Mouse (Mus musculus): ENCODE measurements around the gene Lypla2. TPM values are rescaled to one million over a fixed set of nuclear protein-coding genes. Genes with fewer than 3 reads are reported as not detected.

The Lypla2 gene
- polyA plus RNA-seq, 1 experiment from 2014 or later, result 115 TPM

DNA sequence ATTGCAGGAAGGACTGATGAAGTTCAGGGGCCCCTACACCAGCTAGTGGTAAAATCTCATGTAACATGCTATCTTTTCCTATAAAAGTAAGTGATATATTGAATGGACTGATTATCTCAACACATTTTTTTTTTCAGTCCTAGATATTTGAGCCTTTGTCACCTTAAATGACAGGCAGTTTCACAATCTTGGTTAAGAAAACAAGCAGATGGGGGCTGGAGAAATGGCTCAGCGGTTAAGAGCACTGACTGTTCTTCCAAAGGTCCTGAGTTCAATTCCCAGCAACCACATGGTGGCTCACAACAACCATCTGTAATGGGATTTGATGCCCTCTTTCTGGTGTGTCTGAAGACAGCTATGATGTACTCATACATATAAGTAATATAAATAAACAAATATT, 50.2 kb downstream of the Lypla2 start:
- H3K27me3 ChIP-seq (replicated peaks; ENCODE audit: insufficient read depth, low read length), result no peaks in the 10 kb centered on the region
- H3K4me3 ChIP-seq (ENCODE audit: low read depth, low read length), result peak overlapping the region; percentile 80; the same call in 1 of the 2 replicates
- no peak overlapping the region for H3K27ac ChIP-seq (ENCODE audit: low read length)
- ATAC-seq (no peak), DNase-seq (ENCODE audit: low spot score) (no peak)
- no peak overlapping the region for H3K9ac ChIP-seq (replicated peaks; ENCODE audit: low read depth)
- peaks cover 13% of the 10 kb centered on the region; the same call in 1 of the 2 replicates for H3K36me3 ChIP-seq (ENCODE audit: insufficient read depth, low read length)
- TF ChIP-seq EP300 (IDR thresholded peaks at IDR 0.05) (no peak), CTCF (IDR thresholded peaks at IDR 0.05) (no peak)
- no peaks in the 10 kb centered on the region for H3K9me3 ChIP-seq (ENCODE audit: low read length)
- H3K4me1 ChIP-seq (ENCODE audit: insufficient read depth, low read depth, low read length), result peaks cover 4% of the 10 kb centered on the region; the same call in 1 of the 2 replicates
- 61% methylated on average over 1 of the region's 1 CpGs for WGBS
- peak overlapping the region; percentile 93 for H3K4me2 ChIP-seq (replicated peaks; ENCODE audit: low read depth, low read length)

DNA sequence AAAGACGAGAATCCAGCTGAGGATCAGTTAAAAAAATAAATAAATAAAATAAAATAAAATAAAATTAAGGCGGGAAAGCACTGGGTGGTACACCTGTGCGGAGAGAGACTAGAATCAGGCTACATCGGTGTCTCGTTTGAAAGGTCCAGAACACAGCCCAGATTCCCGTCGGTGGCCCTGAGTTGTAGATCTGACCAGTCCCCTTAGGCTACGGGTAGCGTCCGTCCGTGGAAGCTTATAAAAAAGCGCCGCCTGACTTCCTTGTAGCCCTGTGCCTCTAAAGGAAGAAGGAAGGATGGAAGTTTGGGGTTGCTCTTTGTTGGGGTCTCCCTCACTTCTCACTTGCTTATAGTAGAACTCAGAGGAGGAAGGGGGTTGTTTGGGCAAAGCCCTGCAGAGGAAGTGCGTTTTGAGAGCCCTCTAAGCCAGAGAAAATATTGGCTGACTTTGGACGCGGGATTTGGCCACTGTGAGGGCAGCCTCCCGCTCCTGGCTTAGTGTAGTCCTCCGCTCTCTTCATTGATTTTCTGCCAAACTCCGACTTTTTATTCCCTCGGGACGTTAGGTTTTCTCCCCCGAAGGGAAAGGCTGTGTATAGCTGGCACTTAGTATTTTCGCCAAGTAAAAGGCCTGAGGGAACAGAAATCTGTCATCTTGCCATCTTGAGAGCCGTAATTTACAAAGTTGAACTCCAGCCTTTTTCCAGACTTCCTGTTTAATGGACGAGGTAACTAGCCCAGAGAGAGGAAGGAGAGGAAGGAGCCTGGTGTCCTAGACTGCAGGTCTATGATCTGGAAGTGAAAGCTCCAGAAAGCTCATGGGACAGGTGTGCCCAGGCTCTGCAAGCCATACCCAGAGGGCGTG, 50.9 kb downstream of the Lypla2 start:
- ATAC-seq (no peak), DNase-seq (ENCODE audit: low spot score) (peak; percentile 57)
- H3K9me3 ChIP-seq (ENCODE audit: low read length), result no peaks in the 10 kb centered on the region
- peaks cover 10% of the 10 kb centered on the region; the same call in 1 of the 2 replicates for H3K36me3 ChIP-seq (ENCODE audit: insufficient read depth, low read length)
- 2% methylated on average over 26 of the region's 26 CpGs for WGBS
- H3K4me1 ChIP-seq (ENCODE audit: insufficient read depth, low read depth, low read length), result peaks cover 4% of the 10 kb centered on the region; the same call in 1 of the 2 replicates
- H3K4me3 ChIP-seq (ENCODE audit: low read depth, low read length), result peak overlapping the region; percentile 80
- H3K27ac ChIP-seq (ENCODE audit: low read length), result peak overlapping the region; percentile 63
- H3K27me3 ChIP-seq (replicated peaks; ENCODE audit: insufficient read depth, low read length), result no peaks in the 10 kb centered on the region
- peak overlapping the region; percentile 93 for H3K4me2 ChIP-seq (replicated peaks; ENCODE audit: low read depth, low read length)
- peak overlapping the region; percentile 59 for H3K9ac ChIP-seq (replicated peaks; ENCODE audit: low read depth)
- no peak for TF ChIP-seq CTCF (IDR thresholded peaks at IDR 0.05)
- TF ChIP-seq EP300 (IDR thresholded peaks at IDR 0.05), result no peak

DNA sequence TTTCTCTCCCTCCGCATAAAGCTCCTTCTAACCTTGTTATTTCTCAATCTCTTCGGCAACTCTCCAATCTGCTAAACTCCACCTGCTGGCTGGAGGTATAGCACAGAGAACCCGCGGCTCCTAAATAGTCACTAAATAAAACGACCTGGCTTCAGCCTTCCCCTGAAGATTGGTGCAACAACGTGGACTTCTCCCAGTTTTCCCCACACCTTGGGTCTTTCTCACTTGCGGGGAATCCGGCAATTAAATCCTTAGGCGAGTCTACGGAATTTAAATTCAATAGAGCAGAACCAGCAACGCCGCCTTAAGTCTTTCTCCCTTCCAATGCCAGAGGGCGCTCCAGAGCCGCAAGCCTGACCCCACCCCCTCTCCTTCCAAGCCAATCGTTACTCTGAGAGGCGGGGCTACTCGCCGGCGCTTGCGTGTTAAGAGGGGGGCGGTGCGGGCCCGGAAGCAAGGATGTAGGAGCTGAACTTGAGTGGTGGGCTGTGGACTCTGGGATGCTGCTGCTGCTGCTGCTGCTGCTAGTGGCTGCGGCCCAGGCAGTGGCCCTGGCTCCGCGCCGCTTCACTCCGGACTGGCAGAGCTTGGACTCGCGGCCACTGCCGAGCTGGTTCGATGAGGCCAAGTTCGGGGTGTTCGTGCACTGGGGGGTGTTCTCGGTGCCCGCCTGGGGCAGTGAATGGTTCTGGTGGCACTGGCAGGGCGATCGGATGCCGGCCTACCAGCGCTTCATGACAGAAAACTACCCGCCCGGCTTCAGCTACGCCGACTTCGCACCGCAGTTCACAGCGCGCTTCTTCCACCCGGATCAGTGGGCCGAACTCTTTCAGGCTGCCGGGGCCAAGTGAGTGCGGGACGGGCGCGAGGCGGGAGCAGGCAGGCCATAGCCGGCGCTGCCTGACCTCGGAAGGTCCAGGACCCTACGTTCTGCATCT, 51.9 kb downstream of the Lypla2 start, which contains the start of gene Fuca1:
Gene Fuca1 (plus strand): TSS at position 432 of the 938 bp plus-strand sequence.
- no peaks in the 10 kb centered on the region for H3K27me3 ChIP-seq (replicated peaks; ENCODE audit: insufficient read depth, low read length)
- H3K9me3 ChIP-seq (ENCODE audit: low read length), result no peaks in the 10 kb centered on the region
- DNase-seq (ENCODE audit: low spot score) (peak; percentile 98), ATAC-seq (peak; percentile 96)
- peak within 1 kb of the TSS; percentile 93 for H3K4me2 ChIP-seq (replicated peaks; ENCODE audit: low read depth, low read length)
- H3K36me3 ChIP-seq (ENCODE audit: insufficient read depth, low read length), result 0 out of 2 replicates have a peak, but pooled peaks cover 3% of the 10 kb centered on the region
- H3K27ac ChIP-seq (ENCODE audit: low read length), result peak within 1 kb of the TSS; percentile 63
- TF ChIP-seq CTCF (IDR thresholded peaks at IDR 0.05), result peak; percentile 76
- TF ChIP-seq EP300 (IDR thresholded peaks at IDR 0.05), result peak; percentile 29; the same call in 1 of the 2 replicates
- 1% methylated on average over 59 of the region's 60 CpGs for WGBS
- peak within 1 kb of the TSS; percentile 80 for H3K4me3 ChIP-seq (ENCODE audit: low read depth, low read length)
- peaks cover 4% of the 10 kb centered on the region; the same call in 1 of the 2 replicates for H3K4me1 ChIP-seq (ENCODE audit: insufficient read depth, low read depth, low read length)
- peak within 1 kb of the TSS; percentile 59 for H3K9ac ChIP-seq (replicated peaks; ENCODE audit: low read depth)

DNA sequence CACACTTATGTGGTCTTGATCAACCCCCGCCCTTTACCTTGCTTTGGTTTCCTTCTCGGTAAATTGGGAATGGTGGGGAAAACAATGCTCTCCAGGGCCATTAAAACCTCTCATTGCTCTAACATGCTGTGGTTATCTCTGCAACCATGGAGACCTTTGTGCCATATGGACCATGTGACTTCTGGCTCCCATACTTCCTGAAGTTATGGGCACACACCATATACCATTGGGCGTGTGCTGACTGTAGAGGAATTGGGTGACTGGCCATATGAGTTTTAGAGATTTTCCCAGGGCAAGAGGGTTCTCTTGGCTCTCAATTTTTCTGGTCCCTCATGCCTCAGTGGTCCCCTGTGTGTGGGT, 53.2 kb downstream of the Lypla2 start:
- no peak overlapping the region for H3K9ac ChIP-seq (replicated peaks; ENCODE audit: low read depth)
- H3K4me1 ChIP-seq (ENCODE audit: insufficient read depth, low read depth, low read length), result peaks cover 4% of the 10 kb centered on the region; the same call in 1 of the 2 replicates
- 68% methylated on average over 3 of the region's 3 CpGs for WGBS
- ATAC-seq (no peak), DNase-seq (ENCODE audit: low spot score) (no peak)
- H3K27me3 ChIP-seq (replicated peaks; ENCODE audit: insufficient read depth, low read length), result no peaks in the 10 kb centered on the region
- H3K27ac ChIP-seq (ENCODE audit: low read length), result peak overlapping the region; percentile 20; the same call in 1 of the 2 replicates
- no peaks in the 10 kb centered on the region for H3K36me3 ChIP-seq (ENCODE audit: insufficient read depth, low read length)
- no peak overlapping the region for H3K4me2 ChIP-seq (replicated peaks; ENCODE audit: low read depth, low read length)
- H3K4me3 ChIP-seq (ENCODE audit: low read depth, low read length), result no peak overlapping the region
- H3K9me3 ChIP-seq (ENCODE audit: low read length), result no peaks in the 10 kb centered on the region
- no peak for TF ChIP-seq EP300 (IDR thresholded peaks at IDR 0.05)
- no peak for TF ChIP-seq CTCF (IDR thresholded peaks at IDR 0.05)

DNA sequence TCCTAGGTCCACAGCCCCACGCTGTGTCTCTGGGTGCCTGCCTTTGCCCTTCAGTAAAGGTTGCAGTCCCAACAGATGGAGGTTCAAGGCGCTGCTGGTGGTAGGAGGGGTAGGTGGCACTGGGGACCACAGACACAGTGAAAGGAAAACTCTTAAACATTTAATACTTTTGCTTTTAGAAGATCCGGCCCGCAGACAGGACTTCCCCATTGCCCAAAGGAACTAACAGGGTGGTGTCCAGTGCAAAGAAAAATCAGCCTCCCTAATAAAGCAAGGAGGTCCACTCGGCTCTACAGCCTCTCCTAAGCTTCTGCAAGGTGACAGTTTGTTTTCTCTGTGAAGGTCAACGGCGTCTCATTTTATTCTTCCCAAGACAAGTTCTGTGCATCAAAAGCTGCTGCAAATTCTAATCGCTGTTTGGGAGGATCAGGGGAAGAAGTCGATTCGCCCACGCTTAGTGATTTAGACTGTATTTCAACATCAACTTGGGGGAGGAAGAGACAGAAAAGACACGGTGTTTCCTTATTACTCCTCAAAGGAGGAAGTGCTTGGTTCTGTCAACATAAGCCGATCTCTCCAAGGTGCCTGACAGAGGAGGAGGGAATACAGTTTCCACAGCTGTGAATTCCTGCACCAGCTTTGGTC, 53.7 kb downstream of the Lypla2 start:
- ATAC-seq (no peak), DNase-seq (ENCODE audit: low spot score) (peak; percentile 69)
- Histone ChIP-seq H3K36me3 (ENCODE audit: insufficient read depth, low read length) (no peaks in the 10 kb centered on the region), H3K9ac (replicated peaks; ENCODE audit: low read depth) (no peak overlapping the region), H3K27ac (ENCODE audit: low read length) (peak overlapping the region; percentile 32; the same call in 1 of the 2 replicates), H3K4me2 (replicated peaks; ENCODE audit: low read depth, low read length) (no peak overlapping the region), H3K4me3 (ENCODE audit: low read depth, low read length) (no peak overlapping the region), H3K27me3 (replicated peaks; ENCODE audit: insufficient read depth, low read length) (no peaks in the 10 kb centered on the region), H3K4me1 (ENCODE audit: insufficient read depth, low read depth, low read length) (peaks cover 4% of the 10 kb centered on the region; the same call in 1 of the 2 replicates), H3K9me3 (ENCODE audit: low read length) (no peaks in the 10 kb centered on the region)
- TF ChIP-seq EP300 (IDR thresholded peaks at IDR 0.05) (no peak), CTCF (IDR thresholded peaks at IDR 0.05) (no peak)
- 60% methylated on average over 13 of the region's 13 CpGs for WGBS

Other genes starting within 250 kb of the Lypla2 start
- not detected in 2 replicates for gene Il22ra1, start 244.5 kb downstream of the Lypla2 start, polyA plus RNA-seq (2015; fragmentation: Nextera tagmentation; extraction: Ambion mirVana)
- gene Myom3, start 212.9 kb downstream of the Lypla2 start, polyA plus RNA-seq (2015; fragmentation: Nextera tagmentation; extraction: Ambion mirVana), result 3.0 and 3.3 TPM in 2 replicates
- gene Srsf10, start 116.9 kb downstream of the Lypla2 start, polyA plus RNA-seq (2015; fragmentation: Nextera tagmentation; extraction: Ambion mirVana), result 153 and 160 TPM in 2 replicates
- gene Pnrc2, start 98.8 kb downstream of the Lypla2 start, polyA plus RNA-seq (2015; fragmentation: Nextera tagmentation; extraction: Ambion mirVana), result 139 and 145 TPM in 2 replicates
- 1.9 and 2.2 TPM in 2 replicates for gene Cnr2, start 77.2 kb downstream of the Lypla2 start, polyA plus RNA-seq (2015; fragmentation: Nextera tagmentation; extraction: Ambion mirVana)
- gene Fuca1, start 51.9 kb downstream of the Lypla2 start, polyA plus RNA-seq (2015; fragmentation: Nextera tagmentation; extraction: Ambion mirVana), result 107 and 131 TPM in 2 replicates
- 63.6 and 67.7 TPM in 2 replicates for gene Hmgcl, start 26.2 kb downstream of the Lypla2 start, polyA plus RNA-seq (2015; fragmentation: Nextera tagmentation; extraction: Ambion mirVana)
- 37.0 and 40.5 TPM in 2 replicates for gene Gale, start 8.9 kb downstream of the Lypla2 start, polyA plus RNA-seq (2015; fragmentation: Nextera tagmentation; extraction: Ambion mirVana)
- gene Pithd1, start 14.6 kb upstream of the Lypla2 start, polyA plus RNA-seq (2015; fragmentation: Nextera tagmentation; extraction: Ambion mirVana), result 35.3 and 39.6 TPM in 2 replicates
- gene Eloa, start 49.1 kb upstream of the Lypla2 start, polyA plus RNA-seq (2015; fragmentation: Nextera tagmentation; extraction: Ambion mirVana), result 25.6 and 26.8 TPM in 2 replicates
- 325 and 355 TPM in 2 replicates for gene Rpl11, start 80.8 kb upstream of the Lypla2 start, polyA plus RNA-seq (2015; fragmentation: Nextera tagmentation; extraction: Ambion mirVana)
- 430 and 477 TPM in 2 replicates for gene Id3, start 170.9 kb upstream of the Lypla2 start, polyA plus RNA-seq (2015; fragmentation: Nextera tagmentation; extraction: Ambion mirVana)
- gene E2f2, start 199.8 kb upstream of the Lypla2 start, polyA plus RNA-seq (2015; fragmentation: Nextera tagmentation; extraction: Ambion mirVana), result 17.8 and 19.1 TPM in 2 replicates
- 5.4 and 5.5 TPM in 2 replicates for gene Asap3, start 233.7 kb upstream of the Lypla2 start, polyA plus RNA-seq (2015; fragmentation: Nextera tagmentation; extraction: Ambion mirVana)